Comparison of ENCODE assay signal across 8 mouse cellular contexts in genomic region chr2:24568555-24568954, GRCm38 (mm10).
DNase-seq lines count a peak whose midpoint lies in the region.

No protein-coding gene starts in this region.

- peak; percentile 13 for DNase-seq in adrenal gland, adult 2 months
- no peak for DNase-seq in adrenal gland, postnatal 4 days (ENCODE audit: low spot score in 2 of 2)
- DNase-seq in left cerebral cortex, adult 11 months (ENCODE audit: low spot score): peak; percentile 30
- no peak for DNase-seq in left cerebral cortex, postnatal 36 days (ENCODE audit: low spot score in 2 of 2)
- peak; percentile 47 for DNase-seq in R1 (ENCODE audit: low read depth, low spot score)
- peak; percentile 36 for DNase-seq in heart, postnatal 4 days
- DNase-seq in mesoderm, embryonic 11.5 days (ENCODE audit: low read depth, low spot score): peak; percentile 56
- DNase-seq in ovary, postnatal 36 days (ENCODE audit: low spot score): no peak

- intact Hi-C loops in left cerebral cortex, postnatal 36 days (cut with DNase I): loop anchor here (1.0 to 5.0 kb wide), 3 partner anchors 159 to 272 kb away; no protein-coding TSS in a partner anchor

Comparison
In these comparisons a context has a peak if more than half of its experiments do, and no peak if none do; other contexts are left out.
1. DNase-seq: peak in adrenal gland, adult 2 months (single experiment), left cerebral cortex, adult 11 months (single experiment), R1 (single experiment), heart, postnatal 4 days (single experiment) and mesoderm, embryonic 11.5 days (single experiment); none in adrenal gland, postnatal 4 days (0 of 2), left cerebral cortex, postnatal 36 days (0 of 2) and ovary, postnatal 36 days (single experiment).